Mouse (Mus musculus) layer of hippocampus, adult 2 months (tissue): ENCODE data around the gene Lrp8. TPM values are rescaled to one million over a fixed set of nuclear protein-coding genes. Genes with fewer than 3 reads are reported as not detected.

Source experiments
- DNase-seq, 2 experiments: peaks; one replicate each; pipeline ENCODE4 v3.0.0; 2022; ENCODE audit warnings: low spot score in 2 of 2
- H3K27ac ChIP-seq: fragments of 200-600 bp; 2 replicates; pipeline ENCODE4 v1.8.1; 2022
- H3K4me3 ChIP-seq: fragments of 200-600 bp; 2 replicates; pipeline ENCODE4 v1.8.1; 2022; ENCODE audit warnings: mild to moderate bottlenecking
- CTCF ChIP-seq: fragments of 200-600 bp; conservative IDR thresholded peaks from 2 replicates; pipeline ENCODE4 v1.8.1; 2022; ENCODE audit warnings: antibody characterized with exemption, mild to moderate bottlenecking, moderate library complexity
- total RNA-seq, 2 experiments: library from RNA; stranded (reverse); gene quantifications; 2 replicates each; pipeline ENCODE4 v1.2.3; 2021

Lrp8 gene
- total RNA-seq, 2 experiments from 2014 or later, result 84.3 to 98.5 TPM

DNA sequence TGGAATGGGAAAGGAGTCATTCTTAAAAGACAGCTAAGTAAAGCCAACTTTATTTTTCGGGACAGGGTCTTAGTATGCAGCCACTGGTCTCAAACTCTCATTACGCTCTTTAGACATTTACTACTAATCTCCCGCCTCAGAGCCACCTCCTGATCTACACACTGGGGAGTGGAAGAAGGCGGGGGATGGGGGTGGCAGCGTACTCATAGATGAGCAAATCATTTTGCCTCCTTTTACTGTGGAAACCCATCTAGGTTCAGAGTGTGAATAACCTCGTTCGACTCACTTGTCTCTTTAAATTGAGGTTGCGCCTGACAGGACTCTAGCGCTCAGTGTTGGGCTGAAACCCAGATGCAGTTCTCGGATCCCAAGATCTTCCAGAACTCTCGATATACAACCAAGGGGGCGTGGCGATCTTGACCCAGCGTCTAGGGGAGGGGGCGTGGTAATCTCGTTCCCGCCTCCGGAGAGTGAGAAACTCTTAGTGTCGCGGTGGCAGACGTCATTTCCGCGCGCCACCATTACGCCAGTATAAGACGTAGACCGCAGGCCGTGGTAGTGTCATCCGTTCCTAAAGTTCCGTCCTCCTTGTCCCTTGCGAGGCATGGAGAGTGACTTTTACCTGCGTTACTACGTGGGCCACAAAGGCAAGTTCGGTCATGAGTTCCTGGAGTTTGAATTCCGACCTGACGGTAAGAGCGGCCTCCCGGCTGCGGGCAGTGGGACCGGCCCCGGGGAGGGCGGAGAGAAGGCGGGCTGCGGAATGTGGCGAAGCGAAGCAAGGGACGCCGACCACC, 77.4 kb downstream of the Lrp8 start, which contains the start of gene Magoh:
Magoh (plus strand) TSS at position 502 of the 797 bp plus-strand sequence.
- peak; percentile 94 to 96 for DNase-seq
- TF ChIP-seq CTCF, result no peak
- Histone ChIP-seq H3K4me3 (peak within 1 kb of the TSS; percentile 75), H3K27ac (peak within 1 kb of the TSS; percentile 86)

DNA sequence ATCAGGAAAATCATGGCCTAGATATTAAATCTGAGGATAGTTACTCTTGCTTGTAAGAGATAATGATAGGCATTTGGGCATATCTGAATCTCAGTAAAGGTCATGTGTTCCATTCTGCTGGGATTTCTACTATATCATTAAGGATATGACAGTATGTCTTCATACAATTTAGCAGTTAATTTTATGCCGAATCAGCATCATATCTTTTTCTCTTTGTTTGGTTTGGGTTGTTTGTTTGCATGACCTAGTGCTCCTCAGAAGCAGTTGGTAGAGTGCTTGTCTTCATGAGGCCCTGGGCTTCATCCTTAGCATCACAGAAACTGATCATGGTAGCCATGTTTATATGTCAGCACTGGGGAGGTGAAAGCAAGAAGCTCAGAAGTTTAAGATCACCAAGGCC, 79.6 kb downstream of the Lrp8 start:
- no peak for DNase-seq

DNA sequence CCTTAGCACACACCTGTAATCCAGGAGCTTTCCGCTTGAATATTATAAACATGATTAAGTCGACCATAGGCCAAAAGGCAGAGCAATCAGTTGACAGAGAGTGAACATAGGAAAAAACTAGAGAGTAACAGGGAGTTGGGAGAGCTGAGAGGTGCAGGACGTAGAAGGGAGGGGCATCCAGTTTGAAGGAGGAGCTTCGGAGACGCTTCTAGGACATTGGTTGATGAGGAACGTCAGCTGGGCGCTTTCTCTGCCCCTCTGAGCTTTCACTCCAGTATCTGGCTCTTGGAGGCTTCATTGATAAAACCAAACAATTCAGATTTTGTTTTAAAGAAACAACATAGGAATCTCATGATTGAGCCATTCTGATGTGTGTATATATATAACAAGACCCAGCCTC, 84.3 kb downstream of the Lrp8 start:
- TF ChIP-seq CTCF, result no peak
- H3K4me3 ChIP-seq, result no peak overlapping the region
- H3K27ac ChIP-seq, result no peak overlapping the region
- no peak for DNase-seq

More for the DNA sequence above, 79.6 kb downstream of the Lrp8 start:
- Histone ChIP-seq H3K4me3 (no peak overlapping the region), H3K27ac (no peak overlapping the region)
- no peak for TF ChIP-seq CTCF

DNA sequence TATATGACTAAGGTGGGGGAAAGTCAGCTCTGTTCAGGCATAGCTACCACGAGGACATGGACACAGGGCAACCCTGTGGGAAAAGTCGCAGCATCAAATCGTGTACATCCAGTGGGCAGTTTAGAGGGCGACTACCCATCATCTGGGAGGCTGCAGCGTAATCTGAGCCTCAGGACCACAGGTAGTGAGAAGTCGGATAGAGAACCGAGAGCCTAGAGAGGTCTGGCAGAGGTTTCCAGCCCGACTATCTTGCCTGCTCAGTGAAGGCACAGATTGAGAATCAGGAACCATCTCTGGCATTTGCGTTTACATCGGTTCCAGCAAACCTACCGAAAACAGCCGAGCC, 87.3 kb downstream of the Lrp8 start:
- no peak for DNase-seq
- no peak for TF ChIP-seq CTCF

GRCm38 (mm10) chr4:107889731-107890432, 87.8 kb downstream of the Lrp8 start, which contains the start of gene 0610037L13Rik:
Gene 0610037L13Rik (plus strand): TSS chr4:107889813.
- Histone ChIP-seq H3K4me3 (peak within 1 kb of the TSS; percentile 60), H3K27ac (peak within 1 kb of the TSS; percentile 88)
- TF ChIP-seq CTCF, result no peak
- peak; percentile 90 to 96 for DNase-seq

More for the DNA sequence above, 87.3 kb downstream of the Lrp8 start:
- Histone ChIP-seq H3K27ac (peak overlapping the region; percentile 88), H3K4me3 (peak overlapping the region; percentile 60)

GRCm38 (mm10) chr4:107892663-107893062, 90.6 kb downstream of the Lrp8 start:
- DNase-seq, result no peak
- peak; percentile 82 for TF ChIP-seq CTCF
- H3K27ac ChIP-seq, result no peak overlapping the region
- H3K4me3 ChIP-seq, result no peak overlapping the region

- Histone ChIP-seq H3K4me3 (no peak overlapping the region), H3K27ac (no peak overlapping the region)
- TF ChIP-seq CTCF, result no peak
- peak; percentile 35 to 46 for DNase-seq
Measured at GRCm38 (mm10) chr4:107899211-107899927, 97.3 kb downstream of the Lrp8 start.

- no peak overlapping the region for H3K4me3 ChIP-seq
- no peak for TF ChIP-seq CTCF
- H3K27ac ChIP-seq, result no peak overlapping the region
- no peak for DNase-seq
Measured at GRCm38 (mm10) chr4:107900206-107900605, 98.1 kb downstream of the Lrp8 start.

DNA sequence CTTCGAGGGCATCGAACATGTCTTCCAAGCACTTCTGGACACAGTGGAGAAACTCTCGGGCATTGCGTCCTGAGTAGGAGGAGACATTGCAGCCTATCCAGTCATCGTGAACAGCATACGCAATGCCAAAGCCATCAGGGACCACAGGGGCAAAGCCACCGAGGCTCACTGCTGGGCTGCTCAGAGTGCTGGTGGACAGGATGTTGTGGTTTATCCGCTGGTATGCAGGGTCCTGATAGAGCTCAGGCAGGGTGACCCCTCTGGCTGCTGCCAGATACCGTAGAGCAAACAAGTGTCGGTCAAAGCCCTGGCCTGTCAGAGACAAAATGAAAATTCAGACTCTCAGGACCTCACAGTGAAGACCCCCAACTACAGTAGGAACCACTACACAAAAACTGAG, 102.2 kb downstream of the Lrp8 start:
- no peak overlapping the region for H3K27ac ChIP-seq
- no peak overlapping the region for H3K4me3 ChIP-seq
- DNase-seq, result no peak
- TF ChIP-seq CTCF, result no peak

DNA sequence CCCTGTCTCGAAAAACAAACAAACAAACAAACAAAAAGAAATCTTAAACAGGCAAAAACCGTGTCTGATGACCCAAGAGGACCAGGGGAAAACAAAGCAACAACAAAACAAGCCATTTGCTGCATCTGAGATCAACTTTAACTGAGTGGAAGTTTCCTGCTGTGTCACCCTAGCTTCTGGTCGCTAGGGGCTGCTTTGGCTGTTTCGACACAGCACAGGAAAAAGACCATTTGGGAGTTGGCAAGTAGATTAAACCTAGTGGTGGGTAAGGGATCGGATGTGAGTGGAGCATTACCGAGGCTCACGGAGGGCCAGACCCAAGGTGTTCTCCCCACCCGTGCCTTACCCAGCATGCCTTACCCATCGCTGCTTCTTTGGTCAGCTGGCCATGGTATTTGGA, 104.5 kb downstream of the Lrp8 start:
- DNase-seq, result no peak
- peak; percentile 35 for TF ChIP-seq CTCF
- no peak overlapping the region for H3K4me3 ChIP-seq
- H3K27ac ChIP-seq, result no peak overlapping the region

GRCm38 (mm10) chr4:107910020-107910419, 108.0 kb downstream of the Lrp8 start:
- no peak for DNase-seq
- no peak overlapping the region for H3K27ac ChIP-seq
- no peak overlapping the region for H3K4me3 ChIP-seq
- TF ChIP-seq CTCF, result no peak

DNA sequence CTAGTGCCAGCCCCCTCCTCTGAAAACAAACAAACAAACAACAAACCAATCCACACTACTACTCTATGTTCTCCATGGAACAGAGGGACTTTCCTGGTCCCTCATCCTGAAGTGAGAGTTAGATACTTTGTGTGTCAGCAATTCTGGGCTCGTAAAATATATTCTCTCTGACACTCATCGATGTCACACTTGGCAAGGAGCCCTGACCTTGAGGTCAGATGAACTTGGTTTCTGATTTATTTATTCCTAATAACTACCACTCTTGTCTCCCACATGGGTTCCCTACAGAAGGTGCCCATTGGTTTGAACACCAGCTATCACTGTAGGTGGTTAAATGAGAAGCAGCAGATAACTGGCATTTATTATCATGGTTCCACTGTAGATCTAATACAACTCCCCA, 118.3 kb downstream of the Lrp8 start:
- TF ChIP-seq CTCF, result no peak
- DNase-seq, result no peak
- H3K27ac ChIP-seq, result no peak overlapping the region
- no peak overlapping the region for H3K4me3 ChIP-seq

DNA sequence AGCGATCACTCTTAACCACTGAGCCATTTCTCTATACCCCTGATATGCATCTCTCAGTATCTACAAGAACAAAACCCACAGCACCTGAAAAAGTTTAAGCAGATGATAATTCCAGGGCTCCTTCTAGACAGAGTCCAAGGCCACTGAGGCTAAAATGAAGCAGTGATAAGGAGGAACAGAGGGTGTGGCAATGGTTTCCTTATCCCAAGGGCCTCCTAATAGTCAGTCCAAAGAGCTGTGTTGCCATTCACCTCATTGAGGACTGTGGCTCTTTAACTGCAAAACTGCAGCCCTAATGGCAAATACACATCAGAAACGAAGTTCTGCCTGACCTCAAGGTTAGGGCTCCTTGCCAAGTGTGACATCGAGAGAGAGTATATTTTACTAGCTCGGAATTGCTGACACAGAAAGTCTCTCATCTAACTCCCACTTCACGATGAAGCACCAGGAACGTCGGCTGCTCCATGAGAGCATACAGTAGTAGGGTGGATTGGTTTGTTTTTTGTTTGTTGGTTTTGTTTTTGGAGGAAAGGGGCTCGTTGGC, 119.2 kb downstream of the Lrp8 start:
- TF ChIP-seq CTCF, result no peak
- no peak for DNase-seq
- Histone ChIP-seq H3K27ac (no peak overlapping the region), H3K4me3 (no peak overlapping the region)
